Mouse (Mus musculus) midbrain, embryonic 12.5 days (tissue): ENCODE data around the gene Tet3. TPM values are rescaled to one million over a fixed set of nuclear protein-coding genes. Genes with fewer than 3 reads are reported as not detected.
A peak's percentile ranks its signal among the peaks of the same experiment; 100 is the strongest.

ENCODE experiments used
- ATAC-seq: fragments of 200-750 bp; cut with Nextera tagmentation; 2 replicates; pipeline ENCODE4 v1.8.0; 2017; ENCODE audit warnings: low read depth, moderate TSS enrichment, moderate library complexity; ENCODE audit not compliant: low FRiP score
- H3K27ac ChIP-seq: fragments of 300-500 bp; sonication (generic); replicated peaks from 2 replicates; pipeline ENCODE4 v1.5.1; 2016; ENCODE audit warnings: mild to moderate bottlenecking
- H3K27me3 ChIP-seq: fragments of 300-500 bp; sonication (generic); 2 replicates; pipeline ENCODE4 v1.6.1; 2016; ENCODE audit warnings: mild to moderate bottlenecking
- H3K36me3 ChIP-seq: fragments of 300-500 bp; sonication (generic); 2 replicates; pipeline ENCODE4 v1.6.1; 2016
- H3K4me1 ChIP-seq: fragments of 300-500 bp; sonication (generic); 2 replicates; pipeline ENCODE4 v1.6.1; 2016
- H3K4me2 ChIP-seq: fragments of 300-500 bp; sonication (generic); replicated peaks from 2 replicates; pipeline ENCODE4 v1.6.1; 2016; ENCODE audit warnings: mild to moderate bottlenecking, moderate library complexity
- H3K4me3 ChIP-seq: fragments of 300-500 bp; sonication (generic); 2 replicates; pipeline ENCODE4 v1.5.1; 2016; ENCODE audit warnings: mild to moderate bottlenecking
- H3K9ac ChIP-seq: fragments of 300-500 bp; sonication (generic); replicated peaks from 2 replicates; pipeline ENCODE4 v1.6.1; 2016; ENCODE audit warnings: mild to moderate bottlenecking, moderate library complexity
- H3K9me3 ChIP-seq: fragments of 300-500 bp; sonication (generic); 2 replicates; pipeline ENCODE4 v1.6.1; 2016; ENCODE audit warnings: mild to moderate bottlenecking
- WGBS: fragments of 180-500 bp; shearing (Covaris S2); methylation state at CpG from one replicate; pipeline ENCODE4 v1.1.7; 2016; 5-methylcytosine and 5-hydroxymethylcytosine counted together
- polyA plus RNA-seq: library from polyadenylated mRNA; unstranded; fragments of >200 nt; fragmentation: Nextera tagmentation; extraction: Ambion mirVana; gene quantifications from 2 replicates; pipeline ENCODE4 v1.2.1, GENCODE M21; 2016

The Tet3 gene
- polyA plus RNA-seq, 1 experiment from 2014 or later: 65.0 TPM

DNA sequence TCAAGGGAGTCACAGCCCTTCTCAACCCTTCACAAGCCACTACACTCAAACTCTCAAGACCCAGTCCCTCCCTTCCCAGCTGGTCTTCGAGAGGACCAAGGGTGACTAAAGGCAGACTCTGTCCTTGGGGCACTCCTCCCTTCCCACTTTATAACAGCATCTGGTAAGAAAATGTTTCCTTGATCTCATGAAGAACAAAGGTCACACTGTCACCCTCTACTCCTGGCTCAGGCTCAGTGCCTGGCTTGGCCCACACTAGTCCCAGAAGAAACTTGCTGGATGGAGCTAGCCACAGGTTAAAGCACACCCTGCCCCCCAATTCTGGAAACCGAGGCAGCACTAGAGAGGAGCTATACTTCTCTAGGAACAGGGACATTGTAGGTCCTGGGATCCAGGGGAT is 13.1 kb downstream of the Tet3 start:
- Histone ChIP-seq H3K4me3 (no peak overlapping the region), H3K36me3 (peaks cover 47% of the 10 kb centered on the region), H3K9me3 (no peaks in the 10 kb centered on the region), H3K27me3 (no peaks in the 10 kb centered on the region), H3K4me1 (peaks cover 82% of the 10 kb centered on the region), H3K27ac (no peak overlapping the region), H3K9ac (no peak overlapping the region), H3K4me2 (no peak overlapping the region)
- 97% methylated on average over 2 of the region's 2 CpGs for WGBS
- no peak for ATAC-seq

DNA sequence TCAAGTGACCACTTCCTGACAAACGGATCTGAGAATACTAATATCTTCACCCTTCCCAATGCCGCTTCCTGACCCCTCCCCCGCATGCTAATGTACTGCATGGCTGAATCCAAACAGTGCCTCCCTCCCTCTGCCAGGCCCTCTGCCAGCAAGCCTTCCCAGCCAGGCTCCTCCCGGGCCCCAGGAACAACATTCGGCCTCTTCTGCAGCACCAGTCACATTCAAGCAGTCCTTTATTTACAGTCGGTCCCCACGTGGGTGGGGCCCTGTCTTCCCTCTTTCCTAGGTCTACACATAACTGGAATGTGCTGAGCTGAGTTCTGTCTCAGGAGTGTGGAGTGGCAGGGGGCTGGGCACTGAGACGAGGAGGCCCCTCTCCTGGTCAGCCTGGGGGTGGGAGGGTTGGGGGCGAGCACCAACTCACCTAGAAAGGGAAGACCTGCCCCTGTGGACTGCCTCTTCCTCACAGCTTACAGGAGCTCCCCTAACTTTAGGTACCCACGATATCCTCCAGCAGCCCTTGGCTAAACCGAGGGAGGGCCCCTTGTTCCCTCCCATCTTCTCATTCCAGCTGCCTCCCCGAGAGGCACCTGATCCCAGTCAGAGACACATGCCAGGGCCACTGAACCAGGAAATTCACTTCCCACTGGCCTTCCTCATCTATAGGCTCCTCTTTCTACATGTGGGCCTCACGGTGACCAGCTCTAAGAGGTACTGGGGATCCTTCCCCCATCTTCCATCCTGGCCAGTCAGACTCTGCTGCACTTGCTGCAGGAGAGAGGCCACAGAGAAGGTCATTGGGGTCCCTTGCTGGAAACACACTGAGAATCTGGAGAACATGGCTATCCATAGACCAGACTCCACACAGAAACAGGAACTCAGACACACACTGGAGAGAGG is 15.2 kb downstream of the Tet3 start:
- H3K4me3 ChIP-seq: 0 out of 2 replicates have a peak overlapping the region, but pooled peaks have one; percentile 4
- peaks cover 82% of the 10 kb centered on the region for H3K4me1 ChIP-seq
- H3K27me3 ChIP-seq: no peaks in the 10 kb centered on the region
- peak overlapping the region; percentile 37; the same call in 1 of the 2 replicates for H3K9ac ChIP-seq
- H3K4me2 ChIP-seq: peak overlapping the region; percentile 35
- H3K27ac ChIP-seq: peak overlapping the region; percentile 99
- no peaks in the 10 kb centered on the region for H3K9me3 ChIP-seq
- WGBS: 7% methylated on average over 13 of the region's 13 CpGs
- peaks cover 36% of the 10 kb centered on the region for H3K36me3 ChIP-seq
- peak; percentile 8; the same call in 1 of the 2 replicates for ATAC-seq

- 35% methylated on average over 3 of the region's 3 CpGs for WGBS
- H3K27ac ChIP-seq: peak overlapping the region; percentile 99
- H3K4me3 ChIP-seq: peak overlapping the region; percentile 80; the same call in 1 of the 2 replicates
Observed at GRCm38 (mm10) chr6:83442639-83443038, 16.2 kb downstream of the Tet3 start.

DNA sequence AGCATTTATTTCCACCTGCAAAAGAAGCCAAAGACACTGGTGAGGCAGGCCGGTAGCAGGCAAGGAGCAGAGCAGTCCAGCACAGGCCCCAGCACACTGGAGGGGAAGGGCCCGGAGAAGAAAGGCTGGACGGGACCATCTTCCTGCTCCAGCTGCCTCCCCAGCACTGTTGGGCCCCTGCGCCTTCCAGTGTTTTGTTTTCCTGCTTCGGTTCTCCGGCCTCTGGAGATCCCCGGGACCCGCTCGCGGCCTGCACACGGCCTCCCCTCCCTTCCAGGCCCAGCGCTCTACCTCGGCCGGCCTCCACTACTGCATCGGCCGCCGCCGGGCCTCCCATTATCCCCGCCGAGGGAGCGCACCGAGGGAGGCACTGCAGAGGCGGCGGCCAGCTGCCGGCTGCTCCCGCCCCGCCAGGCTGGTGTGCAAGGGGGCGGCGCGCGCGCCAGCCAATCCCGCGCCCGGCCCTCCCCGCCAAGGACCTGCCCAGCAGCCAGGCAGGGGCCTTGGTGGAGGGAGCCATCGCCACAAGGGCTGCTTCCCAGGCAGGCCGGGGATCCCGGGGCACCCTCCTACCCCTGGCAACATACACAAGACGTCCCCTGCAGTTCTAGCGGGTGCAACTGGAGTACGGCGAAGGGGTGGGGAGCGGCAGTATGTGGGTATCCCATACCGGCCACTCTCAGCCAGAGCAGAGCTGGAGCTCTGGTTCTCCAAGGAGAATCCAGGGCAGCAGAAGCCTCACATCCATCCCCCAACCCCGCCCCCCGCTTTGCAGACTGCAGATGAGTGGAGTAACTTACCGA is 17.4 kb downstream of the Tet3 start:
- H3K27me3 ChIP-seq: no peaks in the 10 kb centered on the region
- peak overlapping the region; percentile 89 for H3K9ac ChIP-seq
- no peaks in the 10 kb centered on the region for H3K9me3 ChIP-seq
- H3K4me1 ChIP-seq: peaks cover 94% of the 10 kb centered on the region
- H3K36me3 ChIP-seq: peaks cover 17% of the 10 kb centered on the region
- peak overlapping the region; percentile 99 for H3K27ac ChIP-seq
- under 1% methylated on average over 48 of the region's 48 CpGs for WGBS
- peak; percentile 93 for ATAC-seq
- H3K4me2 ChIP-seq: peak overlapping the region; percentile 66
- H3K4me3 ChIP-seq: peak overlapping the region; percentile 80

More at GRCm38 (mm10) chr6:83442639-83443038, 16.2 kb downstream of the Tet3 start:
- Histone ChIP-seq H3K9ac (no peak overlapping the region; the same call in 1 of the 2 replicates), H3K4me2 (peak overlapping the region; percentile 66), H3K4me1 (peaks cover 90% of the 10 kb centered on the region), H3K9me3 (no peaks in the 10 kb centered on the region), H3K27me3 (no peaks in the 10 kb centered on the region), H3K36me3 (peaks cover 26% of the 10 kb centered on the region)
- no peak for ATAC-seq

- peak overlapping the region; percentile 89 for H3K9ac ChIP-seq
- H3K4me3 ChIP-seq: peak overlapping the region; percentile 80
- peaks cover 10% of the 10 kb centered on the region; the same call in 1 of the 2 replicates for H3K36me3 ChIP-seq
- H3K9me3 ChIP-seq: no peaks in the 10 kb centered on the region
- ATAC-seq: peak; percentile 53
- WGBS: 2% methylated on average over 25 of the region's 26 CpGs
- peaks cover 95% of the 10 kb centered on the region for H3K4me1 ChIP-seq
- H3K4me2 ChIP-seq: peak overlapping the region; percentile 66
- no peaks in the 10 kb centered on the region for H3K27me3 ChIP-seq
- peak overlapping the region; percentile 99 for H3K27ac ChIP-seq
Observed at GRCm38 (mm10) chr6:83440510-83441258, 18.2 kb downstream of the Tet3 start.

DNA sequence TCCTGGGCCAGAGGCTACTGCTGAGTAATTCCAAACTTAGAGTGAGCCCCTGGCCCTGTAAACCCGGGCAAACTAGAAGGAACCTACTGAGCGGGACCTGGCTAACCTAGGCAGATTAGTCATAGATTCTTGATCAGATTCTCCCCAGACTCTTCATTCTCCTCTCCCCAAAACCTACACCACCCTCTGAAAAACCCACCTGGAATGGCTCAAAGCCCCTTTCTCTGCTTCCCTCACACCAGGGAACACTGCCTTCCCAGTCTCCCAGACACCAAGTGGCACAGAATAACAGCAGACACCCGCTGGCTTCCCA is 18.7 kb downstream of the Tet3 start:
- peak overlapping the region; percentile 80 for H3K4me3 ChIP-seq
- peak overlapping the region; percentile 99 for H3K27ac ChIP-seq
- peak overlapping the region; percentile 89 for H3K9ac ChIP-seq
- H3K4me1 ChIP-seq: peaks cover 95% of the 10 kb centered on the region
- H3K9me3 ChIP-seq: no peaks in the 10 kb centered on the region
- no peak for ATAC-seq
- H3K36me3 ChIP-seq: 0 out of 2 replicates have a peak, but pooled peaks cover 4% of the 10 kb centered on the region
- H3K4me2 ChIP-seq: peak overlapping the region; percentile 66
- 10% methylated on average over 3 of the region's 3 CpGs for WGBS
- no peaks in the 10 kb centered on the region for H3K27me3 ChIP-seq

GRCm38 (mm10) chr6:83439781-83440180 is 19.1 kb downstream of the Tet3 start:
- H3K27ac ChIP-seq: peak overlapping the region; percentile 99
- peaks cover 95% of the 10 kb centered on the region for H3K4me1 ChIP-seq
- ATAC-seq: no peak
- H3K36me3 ChIP-seq: 0 out of 2 replicates have a peak, but pooled peaks cover under 1% of the 10 kb centered on the region
- 70% methylated on average over 5 of the region's 5 CpGs for WGBS
- peak overlapping the region; percentile 66 for H3K4me2 ChIP-seq
- H3K4me3 ChIP-seq: peak overlapping the region; percentile 80
- no peaks in the 10 kb centered on the region for H3K9me3 ChIP-seq
- H3K27me3 ChIP-seq: no peaks in the 10 kb centered on the region
- H3K9ac ChIP-seq: peak overlapping the region; percentile 89

GRCm38 (mm10) chr6:83439119-83439767 is 19.6 kb downstream of the Tet3 start:
- H3K36me3 ChIP-seq: no peaks in the 10 kb centered on the region
- H3K27ac ChIP-seq: peak overlapping the region; percentile 99; the same call in 1 of the 2 replicates
- peak overlapping the region; percentile 89 for H3K9ac ChIP-seq
- peak overlapping the region; percentile 80 for H3K4me3 ChIP-seq
- peak overlapping the region; percentile 66 for H3K4me2 ChIP-seq
- no peak for ATAC-seq
- no peaks in the 10 kb centered on the region for H3K27me3 ChIP-seq
- no peaks in the 10 kb centered on the region for H3K9me3 ChIP-seq
- WGBS: 72% methylated on average over 13 of the region's 13 CpGs
- peaks cover 92% of the 10 kb centered on the region for H3K4me1 ChIP-seq

DNA sequence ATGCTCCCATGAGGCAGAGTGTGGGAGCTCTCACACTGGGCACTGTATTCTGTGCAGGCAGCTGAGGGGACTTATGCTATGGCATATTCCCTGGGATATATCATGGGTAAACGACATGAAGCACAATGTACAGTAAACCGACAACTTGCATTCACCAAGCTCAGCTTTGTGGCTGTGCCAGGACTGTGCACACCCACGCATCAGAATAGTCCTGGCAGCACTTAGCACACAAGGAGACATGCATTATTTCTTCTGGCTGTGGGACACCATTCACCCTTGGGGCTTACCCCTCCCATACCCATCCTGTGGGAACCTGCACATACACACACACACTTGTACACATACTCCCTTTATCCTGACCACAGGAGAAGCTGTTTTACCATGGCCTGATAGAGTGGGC is 20.3 kb downstream of the Tet3 start:
- peaks cover 90% of the 10 kb centered on the region for H3K4me1 ChIP-seq
- H3K9me3 ChIP-seq: no peaks in the 10 kb centered on the region
- 78% methylated on average over 3 of the region's 3 CpGs for WGBS
- H3K27me3 ChIP-seq: no peaks in the 10 kb centered on the region
- H3K27ac ChIP-seq: no peak overlapping the region
- H3K4me3 ChIP-seq: peak overlapping the region; percentile 80
- peak overlapping the region; percentile 66 for H3K4me2 ChIP-seq
- peak overlapping the region; percentile 89; the same call in 1 of the 2 replicates for H3K9ac ChIP-seq
- ATAC-seq: no peak
- H3K36me3 ChIP-seq: no peaks in the 10 kb centered on the region

DNA sequence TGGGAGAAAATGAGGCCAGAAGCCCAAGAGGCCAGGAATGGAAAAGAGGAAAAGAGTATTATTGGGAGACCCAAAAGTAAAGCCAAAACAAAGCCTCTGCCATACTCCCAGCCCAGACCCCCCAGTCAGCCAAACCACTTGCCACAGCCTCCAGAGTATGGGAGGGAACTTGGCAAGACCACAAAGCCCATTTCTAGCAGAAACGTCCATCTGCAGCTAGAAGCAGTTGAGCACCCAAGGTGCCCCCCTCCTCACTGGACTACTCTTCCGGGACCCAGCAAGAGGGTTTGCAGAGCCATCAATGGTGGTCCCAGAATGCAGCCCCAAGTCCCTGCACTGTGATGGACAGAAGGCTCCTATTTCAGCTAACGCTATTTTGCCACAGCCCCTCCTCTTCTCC is 21.1 kb downstream of the Tet3 start:
- Histone ChIP-seq H3K4me1 (peaks cover 89% of the 10 kb centered on the region), H3K4me3 (no peak overlapping the region), H3K9me3 (no peaks in the 10 kb centered on the region)

DNA sequence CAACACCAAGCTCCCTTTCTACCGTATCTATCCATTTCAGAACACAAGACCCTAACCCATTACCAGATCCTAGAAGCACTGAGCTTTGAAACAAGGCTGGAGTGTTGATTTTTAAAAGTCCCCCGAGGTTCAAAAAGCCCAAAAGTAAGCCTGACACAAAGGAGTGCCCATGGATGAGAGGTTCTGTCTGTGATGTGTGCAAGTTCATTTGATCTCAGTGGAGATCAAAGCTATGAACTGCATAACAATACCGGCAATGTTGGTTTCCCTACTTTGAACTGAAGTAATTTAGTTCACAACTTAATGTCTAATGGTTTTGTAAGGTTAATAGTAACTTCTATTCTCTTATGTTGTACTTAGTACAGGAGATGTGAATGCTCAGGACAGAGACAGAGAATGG is 21.7 kb downstream of the Tet3 start:
- Histone ChIP-seq H3K4me1 (peaks cover 85% of the 10 kb centered on the region), H3K4me3 (no peak overlapping the region), H3K36me3 (peaks cover 8% of the 10 kb centered on the region; the same call in 1 of the 2 replicates), H3K27ac (no peak overlapping the region), H3K4me2 (no peak overlapping the region), H3K27me3 (no peaks in the 10 kb centered on the region), H3K9me3 (no peaks in the 10 kb centered on the region), H3K9ac (no peak overlapping the region)
- ATAC-seq: no peak
- 61% methylated on average over 3 of the region's 3 CpGs for WGBS

More for the DNA sequence above, 21.1 kb downstream of the Tet3 start:
- 40% methylated on average over 3 of the region's 3 CpGs for WGBS
- no peak for ATAC-seq
- peak overlapping the region; percentile 21; the same call in 1 of the 2 replicates for H3K9ac ChIP-seq
- no peak overlapping the region for H3K27ac ChIP-seq
- H3K36me3 ChIP-seq: peaks cover 4% of the 10 kb centered on the region; the same call in 1 of the 2 replicates
- H3K27me3 ChIP-seq: no peaks in the 10 kb centered on the region
- peak overlapping the region; percentile 66 for H3K4me2 ChIP-seq
